Comparison of ENCODE assay signal across 9 mouse cellular contexts in genomic region chr4:140249011-140249744, GRCm38 (mm10). TPM values are rescaled to one million over a fixed set of nuclear protein-coding genes. Genes with fewer than 3 reads are reported as not detected.
A peak's percentile ranks its signal among the peaks of the same experiment; 100 is the strongest.
DNase-seq lines count a peak whose midpoint lies in the region; ATAC-seq and TF ChIP-seq lines count a peak whose summit lies in the region.
"Had no signal": no experiment of that assay in that cellular context is flagged by ENCODE, and none has a peak within 500 bp of the region (broad histone marks: within the 10 kb centered on the region; RNA-seq: fewer than 3 reads in every experiment).

No protein-coding gene starts in this region.

- TF ChIP-seq CTCF in ES-Bruce4 (IDR thresholded peaks at IDR 0.05; ENCODE audit: low read depth, low read length), result peak; percentile 31
- peak; percentile 73 for TF ChIP-seq CTCF in midbrain, postnatal 0 days (IDR thresholded peaks at IDR 0.05)

- H3K4me2 ChIP-seq in hindbrain, embryonic 11.5 days (replicated peaks; ENCODE audit: low read depth, low read length), result no peak overlapping the region
- no peak overlapping the region for H3K4me2 ChIP-seq in limb, embryonic 14.5 days (replicated peaks; ENCODE audit: low read depth, low read length, severe bottlenecking)
- no peak overlapping the region for H3K4me2 ChIP-seq in midbrain, postnatal 0 days (ENCODE audit: low read depth, low read length, poor library complexity, severe bottlenecking)
- H3K4me2 ChIP-seq: embryonic facial prominence, embryonic 12.5 days had no signal

- H3K4me1 ChIP-seq in ES-Bruce4 (ENCODE audit: control insufficient read depth, insufficient read depth, low read length), result peaks cover 2% of the 10 kb centered on the region
- peaks cover 4% of the 10 kb centered on the region for H3K4me1 ChIP-seq in hindbrain, embryonic 11.5 days (replicated peaks; ENCODE audit: control insufficient read depth, insufficient read depth, low read length)
- no peaks in the 10 kb centered on the region for H3K4me1 ChIP-seq in limb, embryonic 14.5 days (ENCODE audit: control insufficient read depth, insufficient read depth, low read length)
- peaks cover 3% of the 10 kb centered on the region; the same call in 1 of the 2 replicates for H3K4me1 ChIP-seq in midbrain, postnatal 0 days (ENCODE audit: insufficient read depth, low read length)

- no peaks in the 10 kb centered on the region for H3K36me3 ChIP-seq in ES-Bruce4 (ENCODE audit: control insufficient read depth, insufficient read depth, low read length, poor library complexity, severe bottlenecking)
- no peaks in the 10 kb centered on the region for H3K36me3 ChIP-seq in hindbrain, embryonic 11.5 days (ENCODE audit: control insufficient read depth, insufficient read depth, low read length)
- no peaks in the 10 kb centered on the region for H3K36me3 ChIP-seq in limb, embryonic 14.5 days (ENCODE audit: control insufficient read depth, insufficient read depth, low read length)
- no peaks in the 10 kb centered on the region for H3K36me3 ChIP-seq in midbrain, postnatal 0 days (ENCODE audit: insufficient read depth, low read length)
- H3K36me3 ChIP-seq: embryonic facial prominence, embryonic 12.5 days had no signal

- H3K4me3 ChIP-seq in ES-Bruce4 (ENCODE audit: low read depth, low read length), result peak overlapping the region; percentile 21; the same call in 1 of the 2 replicates
- no peak overlapping the region for H3K4me3 ChIP-seq in hindbrain, embryonic 11.5 days (ENCODE audit: low read depth, low read length)
- no peak overlapping the region for H3K4me3 ChIP-seq in limb, embryonic 14.5 days (replicated peaks; ENCODE audit: low read length)
- no peak overlapping the region for H3K4me3 ChIP-seq in midbrain, postnatal 0 days (ENCODE audit: low read depth, low read length)
- H3K4me3 ChIP-seq: embryonic facial prominence, embryonic 12.5 days had no signal

- DNase-seq in frontal cortex, postnatal 10 days (ENCODE audit: low spot score in 2 of 2), result no peak
- DNase-seq in cerebellum, postnatal 25 days, result peak; percentile 90 to 92
- peak; percentile 67 for DNase-seq in hindbrain, embryonic 11.5 days (ENCODE audit: low spot score)
- peak; percentile 43 for DNase-seq in limb, embryonic 14.5 days (ENCODE audit: low spot score)
- DNase-seq in midbrain, postnatal 0 days (ENCODE audit: low spot score), result peak; percentile 70
- no peak for DNase-seq in gastrocnemius, postnatal 25 days

- H3K9ac ChIP-seq in ES-Bruce4 (ENCODE audit: low read depth, poor library complexity, severe bottlenecking), result no peak overlapping the region
- no peak overlapping the region for H3K9ac ChIP-seq in hindbrain, embryonic 11.5 days (ENCODE audit: low read depth, low read length)
- H3K9ac ChIP-seq in limb, embryonic 14.5 days (ENCODE audit: low read depth, low read length, severe bottlenecking), result no peak overlapping the region
- H3K9ac ChIP-seq in midbrain, postnatal 0 days (replicated peaks; ENCODE audit: low read length, poor library complexity, severe bottlenecking), result no peak overlapping the region
- H3K9ac ChIP-seq: embryonic facial prominence, embryonic 12.5 days had no signal

- 0 out of 2 replicates have a peak, but pooled peaks have one; percentile 29 for ATAC-seq in frontal cortex, adult (ENCODE audit: low TSS enrichment)
- no peak for ATAC-seq in hindbrain, embryonic 11.5 days (ENCODE audit: low FRiP score)
- ATAC-seq in limb, embryonic 14.5 days (ENCODE audit: low FRiP score, low read depth), result no peak
- no peak for ATAC-seq in midbrain, postnatal 0 days (ENCODE audit: low FRiP score)

- 7% methylated on average over 22 of the region's 22 CpGs for WGBS in hindbrain, embryonic 11.5 days
- WGBS in limb, embryonic 14.5 days, result 7% methylated on average over 22 of the region's 22 CpGs
- WGBS in midbrain, postnatal 0 days, result 6% methylated on average over 22 of the region's 22 CpGs

- H3K27me3 ChIP-seq in ES-Bruce4 (ENCODE audit: control insufficient read depth, insufficient read depth, low read length, poor library complexity, severe bottlenecking), result peaks cover 3% of the 10 kb centered on the region; the same call in 1 of the 2 replicates
- H3K27me3 ChIP-seq in hindbrain, embryonic 11.5 days (ENCODE audit: control insufficient read depth, insufficient read depth, low read length), result peaks cover 49% of the 10 kb centered on the region
- H3K27me3 ChIP-seq in limb, embryonic 14.5 days (ENCODE audit: control insufficient read depth, insufficient read depth, low read length), result peaks cover 63% of the 10 kb centered on the region
- 0 out of 2 replicates have a peak, but pooled peaks cover 4% of the 10 kb centered on the region for H3K27me3 ChIP-seq in midbrain, postnatal 0 days (ENCODE audit: insufficient read depth, low read length)

- H3K27ac ChIP-seq in ES-Bruce4 (ENCODE audit: insufficient read depth, low read length), result peak overlapping the region; percentile 34; the same call in 1 of the 2 replicates
- no peak overlapping the region for H3K27ac ChIP-seq in hindbrain, embryonic 11.5 days (ENCODE audit: low read depth, low read length)
- H3K27ac ChIP-seq in limb, embryonic 14.5 days (replicated peaks; ENCODE audit: low read depth, low read length), result no peak overlapping the region
- H3K27ac ChIP-seq in midbrain, postnatal 0 days (ENCODE audit: low read depth, low read length), result no peak overlapping the region
- H3K27ac ChIP-seq: embryonic facial prominence, embryonic 12.5 days had no signal

- TF ChIP-seq EP300 in ES-Bruce4 (IDR thresholded peaks at IDR 0.05; ENCODE audit: insufficient read depth, low read depth, low read length), result 0 out of 2 replicates have a peak, but pooled peaks have one; percentile 41

- TF ChIP-seq POLR2A in ES-Bruce4 (IDR thresholded peaks at IDR 0.05; ENCODE audit: insufficient read depth, low read length), result no peak
- TF ChIP-seq POLR2A in limb, embryonic 14.5 days (IDR thresholded peaks at IDR 0.05; ENCODE audit: borderline replicate concordance, extremely low read depth, insufficient read depth, insufficient read length), result no peak

- no peaks in the 10 kb centered on the region for H3K9me3 ChIP-seq in ES-Bruce4 (replicated peaks; ENCODE audit: control insufficient read depth, insufficient read depth, low read length, poor library complexity, severe bottlenecking)
- H3K9me3 ChIP-seq in hindbrain, embryonic 11.5 days (ENCODE audit: control insufficient read depth, low read length), result no peaks in the 10 kb centered on the region
- H3K9me3 ChIP-seq in limb, embryonic 14.5 days (ENCODE audit: control insufficient read depth, low read length), result no peaks in the 10 kb centered on the region
- H3K9me3 ChIP-seq in midbrain, postnatal 0 days (ENCODE audit: low read length), result no peaks in the 10 kb centered on the region
- H3K9me3 ChIP-seq: embryonic facial prominence, embryonic 12.5 days had no signal

RNA-seq across cellular contexts. Expression of gene Igsf21, which starts 2.6 kb away (rescaled TPM):
- polyA plus RNA-seq in ES-Bruce4 (2011; ENCODE audit: insufficient read depth, insufficient read length, low read depth, missing spikeins), result 0.40 and 0.79 TPM in 2 replicates
- 8.1 and 9.4 TPM in 2 replicates for polyA plus RNA-seq in hindbrain, embryonic 11.5 days (2014; fragmentation: Nextera tagmentation; extraction: Ambion mirVana)
- polyA plus RNA-seq in limb, embryonic 14.5 days (2012; rRNA removed), result 0.26 and 0.55 TPM in 2 replicates
- polyA plus RNA-seq in limb, embryonic 14.5 days (2014; fragmentation: Nextera tagmentation; extraction: Ambion mirVana), result 0.45 and 0.65 TPM in 2 replicates
- 115 and 145 TPM in 2 replicates for total RNA-seq in midbrain, postnatal 0 days (2014; rRNA removed)
- 146 TPM in 2 replicates for polyA plus RNA-seq in midbrain, postnatal 0 days (2015; fragmentation: Nextera tagmentation; extraction: Ambion mirVana)
- total RNA-seq in gastrocnemius, postnatal 25 days (2021), result under 1 TPM in 1 of 2 experiments, not detected in 1; 0.13 TPM

Comparison
In these comparisons a context has a peak if more than half of its experiments do, and no peak if none do; other contexts are left out.
1. DNase-seq: peak in cerebellum, postnatal 25 days (2 of 2), hindbrain, embryonic 11.5 days (single experiment), limb, embryonic 14.5 days (single experiment) and midbrain, postnatal 0 days (single experiment); none in frontal cortex, postnatal 10 days (0 of 2) and gastrocnemius, postnatal 25 days (single experiment).
2. RNA of gene Igsf21, which starts 2.6 kb away (polyA plus RNA-seq): 146 TPM in midbrain, postnatal 0 days; 8.1 to 9.4 TPM in hindbrain, embryonic 11.5 days, 0.26 to 0.65 TPM in limb, embryonic 14.5 days and 0.40 to 0.79 TPM in ES-Bruce4; every median in the first group is over 10 times any median in the second.